Mouse (Mus musculus): Measurements from ENCODE around the gene Dst. TPM values are rescaled to one million over a fixed set of nuclear protein-coding genes. Genes with fewer than 3 reads are reported as not detected.

Dst gene
- total and polyA plus RNA-seq, 2 experiments from 2014 or later = 21.7 to 106 TPM

- TF ChIP-seq EP300 (IDR thresholded peaks at IDR 0.05; ENCODE audit: low read depth) (no peak), CTCF (IDR thresholded peaks at IDR 0.05; ENCODE audit: low read depth) (peak; percentile 73)
- Histone ChIP-seq H3K9ac (replicated peaks; ENCODE audit: low read depth, low read length) (no peak overlapping the region), H3K9me3 (replicated peaks; ENCODE audit: control insufficient read depth, low read length) (no peaks in the 10 kb centered on the region), H3K4me2 (ENCODE audit: low read depth, low read length) (no peak overlapping the region), H3K4me3 (ENCODE audit: low read depth, low read length) (no peak overlapping the region), H3K4me1 (ENCODE audit: control insufficient read depth, insufficient read depth) (no peaks in the 10 kb centered on the region), H3K27ac (ENCODE audit: low read depth) (no peak overlapping the region), H3K27me3 (ENCODE audit: control insufficient read depth, insufficient read depth, low read length) (no peaks in the 10 kb centered on the region), H3K36me3 (replicated peaks; ENCODE audit: control insufficient read depth, insufficient read depth, low read length) (no peaks in the 10 kb centered on the region)
- peak; percentile 66 for ATAC-seq (ENCODE audit: insufficient read depth, low read depth)
- DNase-seq (ENCODE audit: low spot score) = peak; percentile 66
- WGBS = 21% methylated on average over 5 of the region's 5 CpGs
Observed at GRCm38 (mm10) chr1:33964643-33965042, 56.6 kb downstream of the Dst start.

- no peak overlapping the region for H3K27ac ChIP-seq (ENCODE audit: low read depth)
- ATAC-seq (ENCODE audit: insufficient read depth, low read depth) (no peak), DNase-seq (ENCODE audit: low spot score) (no peak)
- no peaks in the 10 kb centered on the region for H3K4me1 ChIP-seq (ENCODE audit: control insufficient read depth, insufficient read depth)
- no peak overlapping the region for H3K4me2 ChIP-seq (ENCODE audit: low read depth, low read length)
- H3K9ac ChIP-seq (replicated peaks; ENCODE audit: low read depth, low read length) = no peak overlapping the region
- TF ChIP-seq CTCF (IDR thresholded peaks at IDR 0.05; ENCODE audit: low read depth) (no peak), EP300 (IDR thresholded peaks at IDR 0.05; ENCODE audit: low read depth) (no peak)
- 75% methylated on average over 4 of the region's 4 CpGs for WGBS
- no peaks in the 10 kb centered on the region for H3K9me3 ChIP-seq (replicated peaks; ENCODE audit: control insufficient read depth, low read length)
- no peaks in the 10 kb centered on the region for H3K36me3 ChIP-seq (replicated peaks; ENCODE audit: control insufficient read depth, insufficient read depth, low read length)
- no peak overlapping the region for H3K4me3 ChIP-seq (ENCODE audit: low read depth, low read length)
- no peaks in the 10 kb centered on the region for H3K27me3 ChIP-seq (ENCODE audit: control insufficient read depth, insufficient read depth, low read length)
Observed at GRCm38 (mm10) chr1:33965824-33966223, 57.8 kb downstream of the Dst start.

GRCm38 (mm10) chr1:33966328-33966727 is 58.3 kb downstream of the Dst start:
- no peaks in the 10 kb centered on the region for H3K9me3 ChIP-seq (replicated peaks; ENCODE audit: control insufficient read depth, low read length)
- WGBS = 21% methylated on average over 6 of the region's 6 CpGs
- no peaks in the 10 kb centered on the region for H3K27me3 ChIP-seq (ENCODE audit: control insufficient read depth, insufficient read depth, low read length)
- H3K4me1 ChIP-seq (ENCODE audit: control insufficient read depth, insufficient read depth) = no peaks in the 10 kb centered on the region
- no peak overlapping the region for H3K9ac ChIP-seq (replicated peaks; ENCODE audit: low read depth, low read length)
- TF ChIP-seq EP300 (IDR thresholded peaks at IDR 0.05; ENCODE audit: low read depth) = no peak
- TF ChIP-seq CTCF (IDR thresholded peaks at IDR 0.05; ENCODE audit: low read depth) = peak; percentile 83
- DNase-seq (ENCODE audit: low spot score) (peak; percentile 63), ATAC-seq (ENCODE audit: insufficient read depth, low read depth) (no peak)
- no peak overlapping the region for H3K27ac ChIP-seq (ENCODE audit: low read depth)
- no peaks in the 10 kb centered on the region for H3K36me3 ChIP-seq (replicated peaks; ENCODE audit: control insufficient read depth, insufficient read depth, low read length)
- H3K4me2 ChIP-seq (ENCODE audit: low read depth, low read length) = peak overlapping the region; percentile 22; the same call in 1 of the 2 replicates
- no peak overlapping the region for H3K4me3 ChIP-seq (ENCODE audit: low read depth, low read length)

GRCm38 (mm10) chr1:33967206-33967605 is 59.2 kb downstream of the Dst start:
- H3K9me3 ChIP-seq (replicated peaks; ENCODE audit: control insufficient read depth, low read length) = no peaks in the 10 kb centered on the region
- TF ChIP-seq CTCF (IDR thresholded peaks at IDR 0.05; ENCODE audit: low read depth) (no peak), EP300 (IDR thresholded peaks at IDR 0.05; ENCODE audit: low read depth) (no peak)
- H3K4me2 ChIP-seq (ENCODE audit: low read depth, low read length) = no peak overlapping the region
- 60% methylated on average over 4 of the region's 4 CpGs for WGBS
- no peaks in the 10 kb centered on the region for H3K4me1 ChIP-seq (ENCODE audit: control insufficient read depth, insufficient read depth)
- ATAC-seq (ENCODE audit: insufficient read depth, low read depth) (no peak), DNase-seq (ENCODE audit: low spot score) (no peak)
- no peak overlapping the region for H3K4me3 ChIP-seq (ENCODE audit: low read depth, low read length)
- no peak overlapping the region for H3K9ac ChIP-seq (replicated peaks; ENCODE audit: low read depth, low read length)
- H3K36me3 ChIP-seq (replicated peaks; ENCODE audit: control insufficient read depth, insufficient read depth, low read length) = no peaks in the 10 kb centered on the region
- H3K27me3 ChIP-seq (ENCODE audit: control insufficient read depth, insufficient read depth, low read length) = no peaks in the 10 kb centered on the region
- no peak overlapping the region for H3K27ac ChIP-seq (ENCODE audit: low read depth)

GRCm38 (mm10) chr1:33969910-33970309 is 61.9 kb downstream of the Dst start:
- Histone ChIP-seq H3K4me1 (ENCODE audit: control insufficient read depth, insufficient read depth) (no peaks in the 10 kb centered on the region), H3K36me3 (replicated peaks; ENCODE audit: control insufficient read depth, insufficient read depth, low read length) (no peaks in the 10 kb centered on the region), H3K9me3 (replicated peaks; ENCODE audit: control insufficient read depth, low read length) (no peaks in the 10 kb centered on the region), H3K9ac (replicated peaks; ENCODE audit: low read depth, low read length) (no peak overlapping the region), H3K27ac (ENCODE audit: low read depth) (no peak overlapping the region), H3K27me3 (ENCODE audit: control insufficient read depth, insufficient read depth, low read length) (no peaks in the 10 kb centered on the region), H3K4me2 (ENCODE audit: low read depth, low read length) (no peak overlapping the region), H3K4me3 (ENCODE audit: low read depth, low read length) (no peak overlapping the region)
- 54% methylated on average over 2 of the region's 2 CpGs for WGBS
- DNase-seq (ENCODE audit: low spot score) (no peak), ATAC-seq (ENCODE audit: insufficient read depth, low read depth) (no peak)
- TF ChIP-seq EP300 (IDR thresholded peaks at IDR 0.05; ENCODE audit: low read depth) (no peak), CTCF (IDR thresholded peaks at IDR 0.05; ENCODE audit: low read depth) (no peak)

GRCm38 (mm10) chr1:33974401-33974800 is 66.4 kb downstream of the Dst start:
- Histone ChIP-seq H3K9me3 (replicated peaks; ENCODE audit: control insufficient read depth, low read length) (no peaks in the 10 kb centered on the region), H3K4me2 (ENCODE audit: low read depth, low read length) (no peak overlapping the region), H3K27me3 (ENCODE audit: control insufficient read depth, insufficient read depth, low read length) (no peaks in the 10 kb centered on the region), H3K36me3 (replicated peaks; ENCODE audit: control insufficient read depth, insufficient read depth, low read length) (no peaks in the 10 kb centered on the region), H3K4me3 (ENCODE audit: low read depth, low read length) (no peak overlapping the region), H3K9ac (replicated peaks; ENCODE audit: low read depth, low read length) (no peak overlapping the region), H3K27ac (ENCODE audit: low read depth) (no peak overlapping the region), H3K4me1 (ENCODE audit: control insufficient read depth, insufficient read depth) (no peaks in the 10 kb centered on the region)
- no peak for TF ChIP-seq CTCF (IDR thresholded peaks at IDR 0.05; ENCODE audit: low read depth)
- TF ChIP-seq EP300 (IDR thresholded peaks at IDR 0.05; ENCODE audit: low read depth) = no peak
- WGBS = 88% methylated on average over 11 of the region's 11 CpGs
- DNase-seq (ENCODE audit: low spot score) (no peak), ATAC-seq (ENCODE audit: insufficient read depth, low read depth) (no peak)

Measured in heart, postnatal 0 days (tissue).